Mouse (Mus musculus): Measurements from ENCODE around the gene Rtl6.
A peak's percentile ranks its signal among the peaks of the same experiment; 100 is the strongest.

Rtl6 gene

GRCm38 (mm10) chr15:84536611-84537010 lies 21.0 kb downstream of the Rtl6 start:
- peak; percentile 90 to 93 for DNase-seq

- peak in 1 of 2 experiments; percentile 47 for DNase-seq
Measured at GRCm38 (mm10) chr15:84535953-84536352, 21.7 kb downstream of the Rtl6 start.

- peak; percentile 83 to 87 for DNase-seq
Measured at GRCm38 (mm10) chr15:84532211-84532610, 25.4 kb downstream of the Rtl6 start.

- peak; percentile 75 for DNase-seq
Measured at GRCm38 (mm10) chr15:84531535-84531934, 26.1 kb downstream of the Rtl6 start.

GRCm38 (mm10) chr15:84526921-84527320 lies 30.7 kb downstream of the Rtl6 start:
- no peak for DNase-seq

GRCm38 (mm10) chr15:84525222-84525883 lies 32.3 kb downstream of the Rtl6 start:
- peak; percentile 63 for DNase-seq

GRCm38 (mm10) chr15:84522953-84523689 lies 34.5 kb downstream of the Rtl6 start:
- no peak for DNase-seq

- DNase-seq, result no peak
Measured at GRCm38 (mm10) chr15:84521486-84521885, 36.1 kb downstream of the Rtl6 start.

- peak; percentile 64 to 70 for DNase-seq
Measured at GRCm38 (mm10) chr15:84518540-84518939, 39.1 kb downstream of the Rtl6 start.

GRCm38 (mm10) chr15:84512626-84513296 lies 44.9 kb downstream of the Rtl6 start:
- peak; percentile 59 to 70 for DNase-seq

- DNase-seq, result peak in 1 of 2 experiments; percentile 39
Measured at GRCm38 (mm10) chr15:84509981-84510380, 47.6 kb downstream of the Rtl6 start.

- DNase-seq, result peak; percentile 55 to 62
Measured at GRCm38 (mm10) chr15:84509161-84509560, 48.5 kb downstream of the Rtl6 start.

GRCm38 (mm10) chr15:84506026-84506425 lies 51.6 kb downstream of the Rtl6 start:
- DNase-seq, result peak; percentile 71 to 83

- DNase-seq, result no peak
Measured at GRCm38 (mm10) chr15:84504895-84505294, 52.7 kb downstream of the Rtl6 start.

All from cerebellum, postnatal 10 days (tissue).